Mouse (Mus musculus) ES-Bruce4 (cell line): ENCODE measurements around the gene Prr5l.

Source experiments
- CTCF ChIP-seq: IDR thresholded peaks from one replicate; pipeline ENCODE4 v1.8.1; 2011; ENCODE audit warnings: low read depth, low read length
- POLR2A ChIP-seq: IDR thresholded peaks from one replicate; pipeline ENCODE4 v1.8.1; 2011; ENCODE audit warnings: low read length; ENCODE audit not compliant: insufficient read depth

DNA sequence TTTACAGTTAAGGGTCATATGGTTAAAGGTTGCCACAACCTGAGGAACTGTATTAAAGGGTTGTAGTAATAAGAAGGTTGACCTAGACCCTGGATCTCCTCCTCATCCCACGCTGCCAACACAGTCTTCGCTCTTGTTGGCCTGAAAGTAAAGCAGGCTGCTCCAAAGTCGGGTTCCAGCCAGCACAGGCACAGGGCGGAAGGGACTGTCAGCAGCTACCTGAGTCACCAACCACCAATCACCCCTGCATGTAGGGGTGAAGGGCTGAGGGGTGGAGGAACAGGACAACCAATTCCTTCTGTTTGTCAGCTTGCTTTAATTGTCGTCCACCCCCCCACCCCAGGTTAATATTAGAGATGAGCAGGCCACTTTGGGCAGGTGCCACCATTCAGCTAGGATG lies 119.3 kb downstream of the Prr5l start:
- TF ChIP-seq CTCF (no peak), POLR2A (no peak)
